8 mouse cellular contexts compared by ENCODE assay signal in genomic region chr2:5249969-5250368, GRCm38 (mm10).
A peak's percentile ranks its signal among the peaks of the same experiment; 100 is the strongest.
DNase-seq lines count a peak whose midpoint lies in the region; ATAC-seq and TF ChIP-seq lines count a peak whose summit lies in the region.

No protein-coding gene starts in this region.

- TF ChIP-seq CTCF in forebrain, postnatal 0 days (IDR thresholded peaks at IDR 0.05; ENCODE audit: low read depth) = peak; percentile 73

- H3K36me3 ChIP-seq in forebrain, postnatal 0 days (ENCODE audit: insufficient read depth) = no peaks in the 10 kb centered on the region
- no peaks in the 10 kb centered on the region for H3K36me3 ChIP-seq in lung, embryonic 15.5 days

- no peak overlapping the region; the same call in 1 of the 2 replicates for H3K27ac ChIP-seq in forebrain, postnatal 0 days (ENCODE audit: low read depth, low read length)
- no peak overlapping the region; the same call in 1 of the 2 replicates for H3K27ac ChIP-seq in lung, embryonic 15.5 days

- WGBS in forebrain, postnatal 0 days = 46% methylated on average over 12 of the region's 12 CpGs
- 30% methylated on average over 12 of the region's 12 CpGs for WGBS in lung, embryonic 15.5 days

- H3K9ac ChIP-seq in forebrain, postnatal 0 days = no peak overlapping the region
- no peak overlapping the region for H3K9ac ChIP-seq in lung, embryonic 15.5 days

- peak; percentile 93 for ATAC-seq in forebrain, postnatal 0 days
- ATAC-seq in lung, embryonic 15.5 days (ENCODE audit: borderline replicate concordance, extremely low read depth, low FRiP score, low TSS enrichment) = peak; percentile 62; the same call in 1 of the 2 replicates

- H3K27me3 ChIP-seq in forebrain, postnatal 0 days (ENCODE audit: insufficient read depth, low read length) = no peaks in the 10 kb centered on the region
- no peaks in the 10 kb centered on the region for H3K27me3 ChIP-seq in lung, embryonic 15.5 days

- intact Hi-C loops in heart, postnatal 36 days (cut with DNase I) = no loop called here

- peak; percentile 17 for DNase-seq in adrenal gland, adult 2 months
- no peak for DNase-seq in adrenal gland, postnatal 4 days (ENCODE audit: low spot score in 2 of 2)
- DNase-seq in adrenal gland, adult 8-10 months = peak; percentile 8
- DNase-seq in forebrain, postnatal 0 days = peak; percentile 94
- DNase-seq in heart, postnatal 36 days = peak; percentile 43 to 66
- DNase-seq in urinary bladder, postnatal 14 days (ENCODE audit: low spot score) = peak; percentile 76
- DNase-seq in thymus, postnatal 36 days = no peak

- no peak overlapping the region for H3K4me2 ChIP-seq in forebrain, postnatal 0 days (ENCODE audit: low read depth)
- no peak overlapping the region; the same call in 1 of the 2 replicates for H3K4me2 ChIP-seq in lung, embryonic 15.5 days

- H3K4me1 ChIP-seq in forebrain, postnatal 0 days (ENCODE audit: insufficient read depth) = no peaks in the 10 kb centered on the region
- no peaks in the 10 kb centered on the region for H3K4me1 ChIP-seq in lung, embryonic 15.5 days

- H3K4me3 ChIP-seq in forebrain, postnatal 0 days (ENCODE audit: low read depth, low read length) = no peak overlapping the region
- no peak overlapping the region for H3K4me3 ChIP-seq in lung, embryonic 15.5 days

- H3K9me3 ChIP-seq in forebrain, postnatal 0 days (ENCODE audit: low read length) = no peaks in the 10 kb centered on the region
- no peaks in the 10 kb centered on the region for H3K9me3 ChIP-seq in lung, embryonic 15.5 days

Comparison
In these comparisons a context has a peak if more than half of its experiments do, and no peak if none do; other contexts are left out.
1. DNase-seq: peak in adrenal gland, adult 2 months (single experiment), adrenal gland, adult 8-10 months (single experiment), forebrain, postnatal 0 days (single experiment), heart, postnatal 36 days (2 of 2) and urinary bladder, postnatal 14 days (single experiment); none in adrenal gland, postnatal 4 days (0 of 2) and thymus, postnatal 36 days (0 of 2).